Mouse (Mus musculus): ENCODE results near the gene Auts2.

DNA sequence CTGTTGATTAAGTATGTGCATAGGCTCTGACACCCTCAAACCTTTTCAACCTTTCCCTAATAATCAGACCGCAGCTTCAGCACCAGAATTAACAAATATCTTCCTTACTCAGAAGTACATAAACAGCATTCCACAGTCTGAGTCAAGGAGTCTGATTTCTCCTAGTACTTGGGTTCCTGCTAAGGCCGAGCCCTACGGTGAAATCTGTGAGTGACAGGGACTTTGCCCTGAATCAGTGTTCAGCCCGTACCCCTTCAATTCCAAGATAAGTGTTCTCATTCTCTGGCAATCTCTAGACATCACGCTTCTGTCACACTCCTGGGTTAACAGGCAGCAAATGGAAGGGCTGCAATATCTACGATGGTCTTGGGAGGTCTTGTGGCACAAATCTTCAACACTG is 226.2 kb downstream of the Auts2 start:
- TF ChIP-seq POLR2A (IDR thresholded peaks at IDR 0.05; ENCODE audit: low read depth, low read length) (no peak), CTCF (IDR thresholded peaks at IDR 0.05; ENCODE audit: extremely low read depth, insufficient read length, insufficient replicate concordance, low read depth, low read length) (no peak)

All from small intestine, adult 2 months (tissue).